Mouse (Mus musculus) c-Kit-positive CD71-positive TER-119-negative erythroid progenitor cells, embryonic 14.5 days (primary cell): ENCODE measurements around the gene Chid1.
"Not testable (repeated sequence)": the region's sequence is repeated elsewhere in the genome, so short reads cannot be mapped to it uniquely, and the experiment has no call there.

ENCODE experiments used
- DNase-seq: peaks from one replicate; pipeline ENCODE4 v3.0.0-alpha.2; 2013; ENCODE audit warnings: low read depth

Gene Chid1

GRCm38 (mm10) chr7:141461521-141462332 lies 77.9 kb downstream of the Chid1 start:
- DNase-seq: no peak

DNA sequence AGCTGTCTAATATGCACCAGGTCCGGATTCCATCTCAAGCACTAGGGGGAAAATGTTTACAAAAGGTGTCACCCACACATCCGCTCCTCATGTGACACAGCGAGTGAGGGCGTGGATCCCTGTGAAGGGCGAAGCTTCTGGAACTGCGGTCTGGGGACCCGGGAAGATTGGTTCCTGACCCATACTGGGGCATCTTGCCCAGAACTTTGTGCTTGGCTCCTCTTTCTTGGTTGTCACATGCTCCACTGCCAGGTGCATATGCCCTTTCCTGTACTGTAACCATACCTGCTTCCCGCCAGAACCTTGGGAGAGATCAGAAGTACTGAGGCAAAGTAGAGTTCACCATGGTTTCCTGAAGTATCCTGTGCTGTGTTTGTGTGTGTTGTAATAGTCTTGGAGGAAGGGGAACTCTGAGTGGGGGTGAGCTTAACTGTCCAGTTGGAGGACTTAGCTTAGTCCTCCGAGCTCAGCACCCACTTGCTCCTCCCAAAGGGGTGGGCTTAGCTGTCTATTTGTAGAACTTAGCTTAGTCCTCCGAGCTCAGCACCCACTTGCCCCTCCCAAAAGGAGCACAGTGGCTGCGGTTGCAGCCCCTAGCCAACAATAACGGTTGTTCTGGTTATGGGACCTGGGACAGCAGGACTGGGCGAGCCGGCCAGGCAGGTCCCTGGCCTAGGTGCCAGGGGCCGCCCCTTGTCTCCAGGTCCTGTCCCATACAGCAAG lies 79.1 kb downstream of the Chid1 start, which contains the start of gene Cracr2b:
Gene Cracr2b (plus strand): TSS at position 704 of the 723 bp plus-strand sequence.
- no peak for DNase-seq

GRCm38 (mm10) chr7:141460001-141460390 lies 79.7 kb downstream of the Chid1 start:
- DNase-seq: no peak

GRCm38 (mm10) chr7:141459301-141459711 lies 80.4 kb downstream of the Chid1 start:
- DNase-seq: no peak

DNA sequence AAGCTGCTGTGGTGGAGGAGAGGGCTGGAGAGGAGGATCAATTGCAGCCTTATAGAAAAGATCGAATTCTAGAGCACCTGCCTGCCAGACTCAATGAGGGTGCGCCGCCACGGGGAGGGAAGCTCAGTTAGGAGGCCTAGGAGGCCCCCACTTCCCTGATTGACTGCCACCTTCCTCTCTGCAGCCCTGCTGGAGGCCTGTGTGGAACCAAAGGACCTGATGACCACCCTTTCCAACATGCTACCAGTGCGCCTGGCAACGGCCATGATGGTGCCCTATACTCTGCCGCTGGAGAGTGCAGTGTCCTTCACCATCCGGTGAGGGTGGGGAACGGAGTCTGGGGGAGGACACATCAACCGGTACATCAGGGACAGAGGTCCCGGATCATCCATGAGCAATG lies 81.0 kb downstream of the Chid1 start:
- DNase-seq: no peak

- DNase-seq: no peak
Measured at GRCm38 (mm10) chr7:141457986-141458660, 81.5 kb downstream of the Chid1 start.

DNA sequence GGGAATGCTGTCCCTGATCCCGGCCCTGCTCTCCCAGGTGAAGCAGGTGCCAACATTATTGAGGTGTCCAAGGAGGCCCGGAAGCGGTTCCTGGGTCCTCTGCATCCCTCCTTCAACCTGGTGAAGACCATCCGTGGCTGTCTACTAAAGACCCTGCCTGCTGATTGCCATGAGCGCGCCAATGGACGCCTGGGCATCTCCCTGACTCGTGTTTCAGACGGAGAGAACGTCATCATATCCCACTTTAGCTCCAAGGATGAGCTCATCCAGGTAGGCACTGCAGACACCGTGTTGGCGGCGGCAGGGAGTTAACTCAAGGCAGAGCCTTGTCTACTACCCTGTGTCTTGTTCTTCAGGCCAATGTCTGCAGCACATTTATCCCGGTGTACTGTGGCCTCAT lies 82.4 kb downstream of the Chid1 start:
- no peak for DNase-seq

DNA sequence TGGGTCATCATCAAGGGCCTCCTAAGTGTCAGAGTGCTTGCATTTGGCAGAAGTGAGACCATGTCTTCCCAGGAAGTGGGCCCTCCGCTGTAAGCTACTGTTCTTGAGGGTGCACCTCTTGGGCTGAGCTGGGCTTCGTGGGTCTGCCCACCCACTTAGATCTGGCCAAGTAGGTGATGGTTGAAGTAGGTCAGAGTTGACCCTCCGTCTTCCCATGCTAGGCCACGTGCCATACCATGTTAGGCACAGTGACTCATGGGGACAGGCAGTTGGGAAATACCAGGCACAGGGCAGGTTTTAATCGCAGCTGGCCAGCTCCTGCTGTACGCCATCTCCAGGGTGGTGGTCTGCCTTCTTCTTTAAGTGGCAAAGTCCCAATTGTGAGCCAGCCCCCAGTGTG lies 82.9 kb downstream of the Chid1 start:
- DNase-seq: no peak

DNA sequence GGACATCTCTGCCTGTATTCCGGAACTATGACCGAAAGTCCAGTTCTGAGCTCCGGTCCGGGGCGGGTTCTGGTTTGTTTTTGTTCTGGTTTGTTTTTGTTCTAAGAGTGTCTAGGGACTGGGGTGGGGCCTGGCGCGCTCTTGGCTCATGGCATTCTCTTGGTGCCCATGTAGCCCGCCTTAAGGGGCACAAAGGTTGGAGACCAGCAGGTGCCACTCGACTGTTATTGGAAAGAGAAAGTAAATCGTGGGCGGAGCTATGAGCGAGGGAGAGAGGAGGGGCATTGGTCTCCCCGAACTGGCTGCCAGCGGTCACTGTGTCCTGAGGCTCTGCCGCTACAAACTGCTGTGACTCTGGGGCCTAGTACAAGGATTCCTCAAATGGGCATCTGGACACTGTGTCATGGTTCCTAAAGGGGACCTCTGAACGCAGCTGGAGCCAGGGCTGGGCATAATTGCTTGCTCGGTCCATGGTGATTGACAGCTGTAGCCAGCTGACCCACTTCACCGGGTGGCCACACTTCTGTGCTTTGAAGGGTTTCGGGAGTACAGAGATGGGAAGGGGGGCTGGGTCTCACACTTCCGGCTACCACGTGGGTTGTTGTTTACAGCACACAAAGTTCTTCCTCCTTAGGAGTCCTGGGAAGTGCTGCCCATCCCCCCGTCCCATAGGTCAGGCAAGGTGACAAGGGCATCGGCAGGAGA lies 83.9 kb downstream of the Chid1 start:
- no peak for DNase-seq

DNA sequence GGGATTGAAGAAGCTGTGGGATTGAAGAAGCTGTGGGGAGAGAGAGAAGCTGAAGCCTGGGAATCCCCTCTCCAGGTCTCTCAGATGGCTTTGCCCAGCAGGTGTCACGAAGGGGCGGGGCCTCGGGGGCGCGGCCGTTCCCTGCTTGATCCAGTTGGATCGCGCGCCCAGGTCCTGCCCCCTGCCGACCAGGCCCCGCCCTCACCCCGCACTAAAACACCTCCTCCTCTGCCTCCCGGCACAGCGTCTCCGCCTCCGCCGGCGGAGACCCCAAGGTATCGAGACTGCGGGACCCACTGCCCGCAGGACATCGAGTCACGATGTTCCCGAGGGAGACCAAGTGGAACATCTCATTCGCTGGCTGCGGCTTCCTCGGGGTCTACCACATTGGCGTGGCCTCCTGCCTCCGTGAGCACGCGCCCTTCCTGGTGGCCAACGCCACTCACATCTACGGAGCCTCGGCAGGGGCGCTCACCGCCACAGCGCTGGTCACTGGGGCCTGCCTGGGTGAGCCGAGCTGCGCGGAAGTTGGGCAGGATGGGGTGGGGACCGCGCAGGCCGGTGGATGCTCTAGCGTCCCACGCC lies 84.6 kb downstream of the Chid1 start, which contains the start of gene Pnpla2:
Gene Pnpla2 (plus strand): TSS at position 232 of the 585 bp plus-strand sequence.
- DNase-seq: peak; percentile 90

DNA sequence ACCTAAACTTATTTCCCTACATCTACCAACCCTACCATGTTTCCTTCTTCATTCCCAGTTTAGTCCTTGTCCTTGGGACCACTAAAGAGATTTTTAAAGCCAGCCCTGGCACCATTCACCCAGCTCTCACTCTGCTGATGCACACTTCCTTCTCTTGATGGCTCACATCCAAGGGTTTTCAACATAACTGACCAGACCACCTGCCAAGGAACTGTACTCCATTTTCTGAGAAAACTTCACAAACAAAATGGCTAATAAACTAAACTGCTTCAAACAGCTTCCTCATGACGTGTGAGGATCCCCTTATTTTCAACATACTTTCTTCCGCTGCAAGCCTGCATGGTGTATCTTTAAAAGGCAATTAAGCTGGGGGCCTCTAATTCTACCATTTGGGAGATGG lies 86.0 kb downstream of the Chid1 start:
- DNase-seq: no peak

DNA sequence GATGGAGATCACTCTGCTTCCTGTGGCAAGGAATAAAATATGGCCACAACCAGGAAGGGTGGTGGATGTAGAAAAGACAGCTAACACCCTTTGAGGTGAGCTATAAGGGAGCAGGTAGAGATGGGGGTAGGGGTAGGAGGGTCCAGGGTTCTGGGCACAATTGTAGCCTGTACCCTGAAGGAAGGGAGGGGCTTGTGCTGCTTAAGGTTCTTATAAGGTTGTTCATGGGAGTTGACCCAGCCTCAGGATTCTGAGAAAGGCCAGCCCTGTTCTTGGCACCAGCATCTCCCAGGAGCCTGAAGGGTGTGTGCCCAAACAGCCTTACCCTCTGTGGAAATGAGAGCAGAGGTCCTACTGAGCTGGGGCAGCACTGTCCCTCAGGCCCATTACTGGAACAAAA lies 87.7 kb downstream of the Chid1 start:
- DNase-seq: no peak

- DNase-seq: peak; percentile 87
Measured at GRCm38 (mm10) chr7:141447110-141447991, 92.3 kb downstream of the Chid1 start, which contains the start of gene Rplp2. TSS of gene Rplp2 (plus strand) at chr7:141447370.

DNA sequence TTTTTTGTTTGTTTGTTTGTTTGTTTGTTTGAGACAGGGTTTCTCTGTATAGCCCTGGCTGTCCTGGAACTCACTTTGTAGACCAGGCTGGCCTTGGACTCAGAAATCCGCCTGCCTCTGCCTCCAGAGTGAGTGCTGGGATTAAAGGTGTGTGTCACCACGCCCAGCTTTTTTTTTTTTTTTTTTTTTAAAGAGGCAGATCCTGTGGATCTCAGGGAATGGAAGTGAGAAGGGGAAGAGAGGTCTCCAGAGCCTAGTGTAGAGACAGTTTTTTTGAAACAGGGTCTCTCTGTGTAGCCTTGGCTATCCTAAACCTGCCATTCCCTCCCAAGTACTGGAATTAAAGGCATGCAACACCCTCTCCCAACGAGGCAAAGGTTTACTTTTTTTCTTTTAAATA lies 93.3 kb downstream of the Chid1 start:
- not testable (repeated sequence) for DNase-seq

DNA sequence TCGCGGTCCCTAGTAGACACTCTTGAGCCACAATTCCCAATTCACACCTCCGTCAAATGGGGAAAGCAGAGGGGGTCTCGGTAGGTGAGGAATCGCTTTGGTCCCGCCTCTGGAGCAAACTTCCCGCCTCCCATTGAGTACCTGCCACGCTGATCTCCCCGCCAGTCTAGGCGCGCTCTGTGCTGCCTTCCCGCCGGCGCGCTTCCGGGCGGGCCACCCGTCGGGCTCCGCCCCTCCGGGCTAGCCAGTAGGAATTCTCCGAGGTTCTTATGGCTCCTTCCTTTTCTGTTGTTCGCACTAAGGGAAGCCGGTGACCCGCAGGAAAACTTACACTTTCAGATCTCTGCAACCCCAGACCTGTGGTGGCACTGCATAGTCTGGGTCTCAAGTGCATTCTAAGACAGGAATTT lies 95.8 kb downstream of the Chid1 start, which contains the start of gene Pidd1:
Gene Pidd1 (minus strand): TSS at position 198 of the 410 bp plus-strand sequence.
- DNase-seq: peak; percentile 77
